Mouse (Mus musculus) midbrain, embryonic 11.5 days (tissue): ENCODE data around the gene Ccdc30. TPM values are rescaled to one million over a fixed set of nuclear protein-coding genes. Genes with fewer than 3 reads are reported as not detected.
A peak's percentile ranks its signal among the peaks of the same experiment; 100 is the strongest.

ENCODE experiments used
- ATAC-seq: fragments of 200-750 bp; cut with Nextera tagmentation; 2 replicates; pipeline ENCODE4 v1.8.0; 2017; ENCODE audit warnings: moderate TSS enrichment, moderate library complexity; ENCODE audit not compliant: low FRiP score
- DNase-seq: peaks from one replicate; pipeline ENCODE4 v3.0.0; 2015; ENCODE audit warnings: low spot score; ENCODE audit errors: missing footprints
- H3K27ac ChIP-seq: fragments of 300-500 bp; sonication (generic); 2 replicates; pipeline ENCODE4 v1.5.1; 2014; ENCODE audit warnings: low read depth, low read length
- H3K27me3 ChIP-seq: fragments of 300-500 bp; sonication (generic); 2 replicates; pipeline ENCODE4 v1.6.1; 2014; ENCODE audit warnings: mild to moderate bottlenecking, low read length, moderate library complexity, mixed read lengths; ENCODE audit not compliant: control insufficient read depth, insufficient read depth
- H3K36me3 ChIP-seq: fragments of 300-500 bp; sonication (generic); 2 replicates; pipeline ENCODE4 v1.6.1; 2014; ENCODE audit warnings: mild to moderate bottlenecking, low read length, moderate library complexity, mixed read lengths; ENCODE audit not compliant: control insufficient read depth, insufficient read depth
- H3K4me1 ChIP-seq: fragments of 300-500 bp; sonication (generic); 2 replicates; pipeline ENCODE4 v1.6.1; 2014; ENCODE audit warnings: low read length; ENCODE audit not compliant: control insufficient read depth, insufficient read depth
- H3K4me2 ChIP-seq: fragments of 300-500 bp; sonication (generic); 2 replicates; pipeline ENCODE4 v1.6.1; 2014; ENCODE audit warnings: mild to moderate bottlenecking, moderate library complexity
- H3K4me3 ChIP-seq: fragments of 300-500 bp; sonication (generic); 2 replicates; pipeline ENCODE4 v1.5.1; 2014; ENCODE audit warnings: low read depth, low read length
- H3K9ac ChIP-seq: fragments of 300-500 bp; sonication (generic); 2 replicates; pipeline ENCODE4 v1.6.1; 2014; ENCODE audit warnings: low read length
- H3K9me3 ChIP-seq: fragments of 300-500 bp; sonication (generic); 2 replicates; pipeline ENCODE4 v1.6.1; 2016; ENCODE audit warnings: low read length; ENCODE audit not compliant: control insufficient read depth
- WGBS: fragments of 180-500 bp; shearing (Covaris S2); extraction: QIAGEN DNeasy Blood & Tissue Kit; methylation state at CpG from one replicate; pipeline ENCODE4 v1.1.7; 2014; 5-methylcytosine and 5-hydroxymethylcytosine counted together
- polyA plus RNA-seq: library from polyadenylated mRNA; unstranded; fragments of >200 nt; fragmentation: Nextera tagmentation; extraction: Ambion mirVana; gene quantifications from 2 replicates; pipeline ENCODE4 v1.2.1, GENCODE M21; 2014

The Ccdc30 gene
- polyA plus RNA-seq, 1 experiment from 2014 or later, result 10.4 TPM

DNA sequence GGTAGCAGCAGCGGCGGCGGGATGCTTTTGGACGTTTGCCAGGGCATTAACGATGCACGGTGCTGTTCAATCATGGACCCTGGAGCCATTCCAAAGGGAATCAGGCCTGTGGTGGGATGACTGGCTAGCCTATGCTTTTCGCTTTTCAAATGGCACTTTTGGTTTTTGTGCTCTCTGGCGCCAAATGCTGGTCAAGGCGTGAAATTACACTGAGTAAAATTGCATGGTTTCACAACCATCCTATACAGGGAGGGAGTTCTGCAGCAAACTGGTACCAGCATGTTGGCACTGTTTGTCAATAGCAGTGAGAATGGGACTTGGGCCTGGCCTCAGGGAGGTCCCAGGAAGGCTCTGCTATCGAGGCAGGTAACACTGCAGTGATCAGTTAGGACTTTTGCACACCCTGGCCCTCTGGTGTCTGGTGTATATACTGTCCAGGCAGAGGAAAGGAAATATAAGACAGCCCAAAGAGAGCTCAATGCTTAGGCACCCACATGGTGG is 76.4 kb downstream of the Ccdc30 start:
- no peaks in the 10 kb centered on the region for H3K27me3 ChIP-seq
- ATAC-seq (peak; percentile 82), DNase-seq (peak; percentile 98)
- WGBS, result 6% methylated on average over 10 of the region's 10 CpGs
- H3K4me3 ChIP-seq, result no peak overlapping the region
- H3K9ac ChIP-seq, result peak overlapping the region; percentile 26
- H3K4me1 ChIP-seq, result no peaks in the 10 kb centered on the region
- H3K4me2 ChIP-seq, result no peak overlapping the region
- H3K27ac ChIP-seq, result no peak overlapping the region
- H3K36me3 ChIP-seq, result no peaks in the 10 kb centered on the region
- no peaks in the 10 kb centered on the region for H3K9me3 ChIP-seq

DNA sequence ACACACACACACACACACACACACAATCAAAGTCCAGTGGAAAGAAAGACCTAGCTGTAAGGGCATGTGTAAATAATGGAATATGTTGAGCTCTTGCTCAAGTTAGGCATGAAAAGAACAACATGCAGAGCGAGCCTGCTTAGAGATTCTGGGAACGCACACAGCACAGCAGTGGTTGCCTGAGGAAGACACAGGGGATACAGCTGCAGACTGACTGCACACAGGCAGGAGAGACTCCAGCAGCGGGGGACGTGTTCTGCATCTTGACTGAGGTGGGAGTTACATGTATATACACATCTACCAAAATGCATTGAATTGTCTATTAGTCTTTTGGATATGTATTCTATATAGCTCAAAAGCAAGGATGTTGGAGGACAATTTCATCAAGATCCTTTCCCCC is 76.9 kb downstream of the Ccdc30 start:
- peak overlapping the region; percentile 26 for H3K9ac ChIP-seq
- no peaks in the 10 kb centered on the region for H3K4me1 ChIP-seq
- no peaks in the 10 kb centered on the region for H3K36me3 ChIP-seq
- H3K4me2 ChIP-seq, result no peak overlapping the region
- WGBS, result 73% methylated on average over 4 of the region's 4 CpGs
- DNase-seq (no peak), ATAC-seq (peak; percentile 54; the same call in 1 of the 2 replicates)
- H3K9me3 ChIP-seq, result no peaks in the 10 kb centered on the region
- H3K4me3 ChIP-seq, result no peak overlapping the region
- no peaks in the 10 kb centered on the region for H3K27me3 ChIP-seq
- no peak overlapping the region for H3K27ac ChIP-seq

GRCm38 (mm10) chr4:119333487-119333886 is 81.8 kb downstream of the Ccdc30 start:
- H3K9ac ChIP-seq, result no peak overlapping the region
- no peak overlapping the region for H3K27ac ChIP-seq
- ATAC-seq (no peak), DNase-seq (no peak)
- no peak overlapping the region for H3K4me2 ChIP-seq
- WGBS, result 83% methylated on average over 6 of the region's 6 CpGs
- no peaks in the 10 kb centered on the region for H3K27me3 ChIP-seq
- H3K4me3 ChIP-seq, result no peak overlapping the region
- H3K36me3 ChIP-seq, result no peaks in the 10 kb centered on the region
- H3K9me3 ChIP-seq, result no peaks in the 10 kb centered on the region
- no peaks in the 10 kb centered on the region for H3K4me1 ChIP-seq

DNA sequence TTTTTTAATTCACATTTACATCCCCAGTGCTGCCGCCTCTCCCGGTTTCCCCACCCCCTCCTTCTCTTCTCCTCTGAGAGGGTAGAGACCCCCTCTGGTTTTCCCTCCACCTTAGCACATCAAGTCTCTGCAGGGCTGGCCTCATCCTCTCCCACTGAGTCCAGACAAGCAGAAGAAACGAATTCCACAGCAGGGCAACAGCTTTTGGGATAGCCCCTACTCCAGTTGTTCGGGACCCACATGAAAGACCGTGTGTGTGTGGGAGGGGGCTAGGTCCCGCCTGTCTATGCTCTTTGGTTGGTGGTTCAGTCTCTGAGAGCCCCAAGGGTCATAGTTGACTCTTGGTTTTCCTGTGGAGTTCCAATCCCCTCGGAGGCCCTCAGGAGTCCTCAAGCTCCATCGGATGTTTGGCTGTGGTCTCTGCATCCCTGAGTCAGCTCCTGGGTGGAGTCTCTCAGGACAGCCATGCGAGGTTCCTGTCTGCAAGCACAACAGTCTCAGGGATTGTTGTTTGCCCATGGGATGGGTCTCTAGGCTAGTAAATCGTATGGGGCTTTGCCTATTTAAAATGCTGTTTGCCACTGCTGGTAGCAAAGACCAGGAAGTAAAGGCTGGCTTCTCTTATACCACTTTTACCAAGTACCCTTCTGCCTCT is 94.3 kb downstream of the Ccdc30 start:
- WGBS, result 32% methylated on average over 10 of the region's 10 CpGs
- peak; percentile 65 for ATAC-seq
- H3K4me2 ChIP-seq, result peak overlapping the region; percentile 94
- H3K36me3 ChIP-seq, result peaks cover 3% of the 10 kb centered on the region; the same call in 1 of the 2 replicates
- peaks cover 9% of the 10 kb centered on the region for H3K4me1 ChIP-seq
- H3K27me3 ChIP-seq, result no peaks in the 10 kb centered on the region; the same call in 1 of the 2 replicates
- no peaks in the 10 kb centered on the region for H3K9me3 ChIP-seq
- peak overlapping the region; percentile 81 for H3K9ac ChIP-seq
- H3K27ac ChIP-seq, result peak overlapping the region; percentile 69; the same call in 1 of the 2 replicates
- peak overlapping the region; percentile 81 for H3K4me3 ChIP-seq
- DNase-seq, result peak; percentile 89

DNA sequence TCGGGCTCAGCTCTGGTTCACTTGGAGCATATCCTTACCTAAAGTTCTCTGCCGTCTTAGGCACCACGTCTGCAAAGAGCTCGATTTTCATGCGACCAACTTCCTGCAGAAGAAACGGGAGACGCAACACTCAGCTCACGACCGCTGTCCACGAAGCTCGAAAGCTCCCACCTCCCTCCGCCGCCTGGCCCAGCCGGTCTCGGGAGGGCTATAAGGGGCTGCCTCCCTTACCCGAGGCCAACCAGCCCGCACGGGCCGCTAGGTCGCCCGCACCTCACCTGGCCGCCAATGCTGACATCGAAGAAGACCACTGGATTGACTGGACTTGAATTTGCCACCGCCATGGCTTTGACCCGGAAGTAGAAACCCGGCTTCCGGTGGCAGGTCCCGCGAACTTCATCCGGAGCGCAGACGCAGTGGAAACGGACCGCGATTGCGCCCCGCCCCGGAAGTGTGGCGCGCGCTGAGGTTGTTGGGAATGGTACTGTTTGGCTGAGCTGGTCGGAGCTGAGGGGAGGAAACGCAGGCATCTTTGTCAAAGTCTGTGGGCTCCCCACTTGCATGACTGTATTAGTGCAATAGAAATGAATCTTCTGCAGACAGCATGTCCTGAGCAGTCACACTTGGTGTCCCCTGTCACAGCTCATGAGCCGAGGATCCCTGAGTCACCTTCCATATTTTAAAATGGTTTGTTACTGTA is 95.0 kb downstream of the Ccdc30 start, which contains the start of gene Ppih:
Ppih (minus strand) TSS at position 416 of the 700 bp plus-strand sequence.
- Histone ChIP-seq H3K4me2 (peak within 1 kb of the TSS; percentile 94), H3K9me3 (no peaks in the 10 kb centered on the region), H3K9ac (peak within 1 kb of the TSS; percentile 81), H3K36me3 (peaks cover 10% of the 10 kb centered on the region; the same call in 1 of the 2 replicates), H3K27ac (peak within 1 kb of the TSS; percentile 69), H3K4me1 (peaks cover 9% of the 10 kb centered on the region), H3K4me3 (peak within 1 kb of the TSS; percentile 81), H3K27me3 (no peaks in the 10 kb centered on the region; the same call in 1 of the 2 replicates)
- DNase-seq, result peak; percentile 99
- ATAC-seq, result peak; percentile 98
- under 1% methylated on average over 44 of the region's 44 CpGs for WGBS

- Histone ChIP-seq H3K4me2 (no peak overlapping the region), H3K27ac (no peak overlapping the region), H3K9me3 (no peaks in the 10 kb centered on the region), H3K27me3 (no peaks in the 10 kb centered on the region), H3K9ac (no peak overlapping the region), H3K36me3 (peaks cover 25% of the 10 kb centered on the region), H3K4me1 (no peaks in the 10 kb centered on the region), H3K4me3 (no peak overlapping the region)
- WGBS, result 81% methylated on average over 1 of the region's 1 CpGs
- DNase-seq (no peak), ATAC-seq (no peak)
These were observed 101.6 kb downstream of the Ccdc30 start for GRCm38 (mm10) chr4:119313756-119314155.

DNA sequence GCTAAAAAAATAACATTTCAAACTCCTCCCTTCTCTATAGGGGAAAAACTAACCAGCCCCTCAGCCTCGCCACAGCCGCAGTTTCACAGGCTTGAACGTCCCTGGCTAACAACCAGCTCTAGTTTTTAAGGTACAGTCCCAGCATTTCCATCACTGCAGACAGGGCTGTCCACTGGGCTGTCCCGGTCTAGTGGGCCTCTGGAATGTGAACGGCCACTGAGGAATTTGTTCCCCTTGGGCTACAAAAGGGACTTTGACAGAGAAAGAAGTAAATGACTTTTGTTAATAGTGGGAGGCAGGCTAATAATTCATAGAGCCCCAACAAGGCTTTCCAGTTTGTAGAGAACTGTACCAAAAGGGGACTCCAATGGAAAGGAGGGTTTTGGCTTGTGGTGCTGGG is 109.9 kb downstream of the Ccdc30 start:
- no peak overlapping the region for H3K4me2 ChIP-seq
- DNase-seq, result no peak
- no peaks in the 10 kb centered on the region for H3K9me3 ChIP-seq
- no peak overlapping the region for H3K9ac ChIP-seq
- H3K27ac ChIP-seq, result no peak overlapping the region
- H3K4me1 ChIP-seq, result no peaks in the 10 kb centered on the region
- no peak for ATAC-seq
- H3K27me3 ChIP-seq, result no peaks in the 10 kb centered on the region
- peaks cover 14% of the 10 kb centered on the region for H3K36me3 ChIP-seq
- WGBS, result 82% methylated on average over 5 of the region's 5 CpGs
- no peak overlapping the region for H3K4me3 ChIP-seq

GRCm38 (mm10) chr4:119303291-119303690 is 112.0 kb downstream of the Ccdc30 start:
- no peaks in the 10 kb centered on the region for H3K4me1 ChIP-seq
- DNase-seq (no peak), ATAC-seq (no peak)
- no peak overlapping the region for H3K4me3 ChIP-seq
- no peak overlapping the region for H3K9ac ChIP-seq
- no peak overlapping the region for H3K27ac ChIP-seq
- peaks cover 8% of the 10 kb centered on the region; the same call in 1 of the 2 replicates for H3K36me3 ChIP-seq
- no peak overlapping the region for H3K4me2 ChIP-seq
- no peaks in the 10 kb centered on the region for H3K27me3 ChIP-seq
- no peaks in the 10 kb centered on the region for H3K9me3 ChIP-seq
- WGBS, result 95% methylated on average over 8 of the region's 8 CpGs

GRCm38 (mm10) chr4:119301777-119302176 is 113.5 kb downstream of the Ccdc30 start:
- WGBS, result 91% methylated on average over 3 of the region's 3 CpGs
- DNase-seq (no peak), ATAC-seq (no peak)
- H3K9me3 ChIP-seq, result no peaks in the 10 kb centered on the region
- no peak overlapping the region for H3K27ac ChIP-seq
- H3K9ac ChIP-seq, result no peak overlapping the region
- H3K4me1 ChIP-seq, result no peaks in the 10 kb centered on the region
- 0 out of 2 replicates have a peak, but pooled peaks cover under 1% of the 10 kb centered on the region for H3K36me3 ChIP-seq
- no peak overlapping the region for H3K4me3 ChIP-seq
- no peaks in the 10 kb centered on the region for H3K27me3 ChIP-seq
- H3K4me2 ChIP-seq, result no peak overlapping the region
